Mouse (Mus musculus) ES-Bruce4 (cell line): ENCODE measurements around the gene Lpin2. TPM values are rescaled to one million over a fixed set of nuclear protein-coding genes. Genes with fewer than 3 reads are reported as not detected.

Experiments
- H3K27ac ChIP-seq: 2 replicates; pipeline ENCODE4 v1.5.1; 2012; ENCODE audit warnings: low read length, inconsistent platforms; ENCODE audit not compliant: insufficient read depth
- H3K27me3 ChIP-seq: 2 replicates; pipeline ENCODE4 v1.6.1; 2012; ENCODE audit warnings: mild to moderate bottlenecking, low read length, inconsistent platforms; ENCODE audit not compliant: control insufficient read depth, poor library complexity, insufficient read depth, severe bottlenecking
- H3K36me3 ChIP-seq: 2 replicates; pipeline ENCODE4 v1.6.1; 2012; ENCODE audit warnings: inconsistent platforms, mild to moderate bottlenecking, low read length, moderate library complexity; ENCODE audit not compliant: control insufficient read depth, poor library complexity, insufficient read depth, severe bottlenecking
- H3K4me1 ChIP-seq: one replicate; pipeline ENCODE4 v1.8.1; 2011; ENCODE audit warnings: low read length; ENCODE audit not compliant: control insufficient read depth, insufficient read depth
- H3K4me3 ChIP-seq: 2 replicates; pipeline ENCODE4 v1.5.1; 2011; ENCODE audit warnings: low read depth, mild to moderate bottlenecking, low read length
- H3K9ac ChIP-seq: 2 replicates; pipeline ENCODE4 v1.6.1; 2012; ENCODE audit warnings: low read depth, mild to moderate bottlenecking, inconsistent platforms; ENCODE audit not compliant: poor library complexity, severe bottlenecking
- H3K9me3 ChIP-seq: replicated peaks from 2 replicates; pipeline ENCODE4 v1.6.1; 2012; ENCODE audit warnings: mild to moderate bottlenecking, low read length, inconsistent platforms; ENCODE audit not compliant: control insufficient read depth, poor library complexity, insufficient read depth, severe bottlenecking
- CTCF ChIP-seq: IDR thresholded peaks from one replicate; pipeline ENCODE4 v1.8.1; 2011; ENCODE audit warnings: low read depth, low read length
- EP300 ChIP-seq: IDR thresholded peaks from 2 replicates; pipeline ENCODE4 v1.6.1; 2011; ENCODE audit warnings: low read depth, low read length; ENCODE audit not compliant: insufficient read depth
- POLR2A ChIP-seq: IDR thresholded peaks from one replicate; pipeline ENCODE4 v1.8.1; 2011; ENCODE audit warnings: low read length; ENCODE audit not compliant: insufficient read depth
- polyA plus RNA-seq: library from polyadenylated mRNA; stranded (reverse); fragments of >200 nt; gene quantifications from 2 replicates; pipeline ENCODE4 v1.2.4, GENCODE M21; 2011; ENCODE audit warnings: low read depth; ENCODE audit not compliant: missing spikeins, insufficient read depth, insufficient read length

Gene Lpin2
- 15.8 and 19.2 TPM in 2 replicates for polyA plus RNA-seq

GRCm38 (mm10) chr17:71182211-71182721 lies at the start of gene Lpin2:
Gene Lpin2, plus strand, starts transcription at chr17:71182560.
- Histone ChIP-seq H3K4me1 (no peaks in the 10 kb centered on the region), H3K36me3 (no peaks in the 10 kb centered on the region), H3K27ac (no peak within 1 kb of the TSS), H3K9ac (peak within 1 kb of the TSS; percentile 95), H3K27me3 (no peaks in the 10 kb centered on the region; the same call in 1 of the 2 replicates), H3K9me3 (no peaks in the 10 kb centered on the region), H3K4me3 (peak within 1 kb of the TSS; percentile 77)
- TF ChIP-seq POLR2A (no peak), EP300 (no peak), CTCF (no peak)

- TF ChIP-seq POLR2A (no peak), EP300 (no peak), CTCF (no peak)
- no peak overlapping the region for H3K27ac ChIP-seq
- H3K36me3 ChIP-seq, result no peaks in the 10 kb centered on the region
- no peaks in the 10 kb centered on the region for H3K4me1 ChIP-seq
- no peak overlapping the region for H3K9ac ChIP-seq
- no peak overlapping the region for H3K4me3 ChIP-seq
- H3K9me3 ChIP-seq, result no peaks in the 10 kb centered on the region
- no peaks in the 10 kb centered on the region for H3K27me3 ChIP-seq
Measured at GRCm38 (mm10) chr17:71132856-71133439, 49.4 kb upstream of the Lpin2 start.

- Histone ChIP-seq H3K36me3 (no peaks in the 10 kb centered on the region), H3K4me3 (no peak overlapping the region), H3K27ac (no peak overlapping the region), H3K9me3 (no peaks in the 10 kb centered on the region), H3K9ac (no peak overlapping the region), H3K27me3 (no peaks in the 10 kb centered on the region), H3K4me1 (no peaks in the 10 kb centered on the region)
- TF ChIP-seq EP300, result no peak
- no peak for TF ChIP-seq CTCF
- no peak for TF ChIP-seq POLR2A
Measured at GRCm38 (mm10) chr17:71134441-71134955, 47.9 kb upstream of the Lpin2 start.

- no peak overlapping the region for H3K27ac ChIP-seq
- H3K9me3 ChIP-seq, result no peaks in the 10 kb centered on the region
- H3K4me3 ChIP-seq, result no peak overlapping the region
- H3K27me3 ChIP-seq, result no peaks in the 10 kb centered on the region
- TF ChIP-seq POLR2A, result no peak
- TF ChIP-seq CTCF, result no peak
- TF ChIP-seq EP300, result no peak
- H3K4me1 ChIP-seq, result no peaks in the 10 kb centered on the region
- no peak overlapping the region for H3K9ac ChIP-seq
- no peaks in the 10 kb centered on the region for H3K36me3 ChIP-seq
Measured at GRCm38 (mm10) chr17:71135108-71135507, 47.3 kb upstream of the Lpin2 start.

- H3K4me3 ChIP-seq, result no peak overlapping the region
- no peaks in the 10 kb centered on the region for H3K9me3 ChIP-seq
- no peaks in the 10 kb centered on the region for H3K27me3 ChIP-seq
- H3K4me1 ChIP-seq, result no peaks in the 10 kb centered on the region
- no peaks in the 10 kb centered on the region for H3K36me3 ChIP-seq
- TF ChIP-seq CTCF (no peak), EP300 (no peak), POLR2A (no peak)
- no peak overlapping the region for H3K27ac ChIP-seq
- no peak overlapping the region for H3K9ac ChIP-seq
Measured at GRCm38 (mm10) chr17:71135866-71136265, 46.5 kb upstream of the Lpin2 start.
